Mouse (Mus musculus) E14TG2a.4 (cell line): ENCODE measurements around the gene Dram1.
A peak's percentile ranks its signal among the peaks of the same experiment; 100 is the strongest.

Experiments used
- H3K27me3 ChIP-seq: 2 replicates; pipeline ENCODE4 v1.6.1; 2014; ENCODE audit warnings: low read length, control low read depth; ENCODE audit not compliant: insufficient read depth
- H3K36me3 ChIP-seq: 2 replicates; pipeline ENCODE4 v1.6.1; 2014; ENCODE audit warnings: low read length, control low read depth; ENCODE audit not compliant: insufficient read depth
- H3K4me1 ChIP-seq: replicated peaks from 2 replicates; pipeline ENCODE4 v1.6.1; 2014; ENCODE audit warnings: low read depth, low read length, control low read depth
- H3K4me3 ChIP-seq: replicated peaks from 2 replicates; pipeline ENCODE4 v1.5.1; 2014; ENCODE audit warnings: mild to moderate bottlenecking, low read length
- H3K9me3 ChIP-seq: 2 replicates; pipeline ENCODE4 v1.6.1; 2014; ENCODE audit warnings: low read length, control low read depth
- CTCF ChIP-seq: conservative IDR thresholded peaks from 2 replicates; pipeline ENCODE4 v1.5.1; 2014; ENCODE audit warnings: low read length
- NANOG ChIP-seq: IDR thresholded peaks from 2 replicates; pipeline ENCODE4 v1.6.1; 2014; ENCODE audit warnings: borderline replicate concordance, low read length, mixed read lengths
- POU5F1 ChIP-seq: IDR thresholded peaks from 2 replicates; pipeline ENCODE4 v1.6.1; 2014; ENCODE audit warnings: low read length, borderline replicate concordance

Gene Dram1

GRCm38 (mm10) chr10:88371793-88372192, 7.1 kb downstream of the Dram1 start:
- TF ChIP-seq CTCF (peak; percentile 78), POU5F1 (no peak)
- H3K27me3 ChIP-seq, result peaks cover 5% of the 10 kb centered on the region; the same call in 1 of the 2 replicates
- H3K4me3 ChIP-seq, result no peak overlapping the region
- H3K36me3 ChIP-seq, result no peaks in the 10 kb centered on the region
- H3K9me3 ChIP-seq, result no peaks in the 10 kb centered on the region
- H3K4me1 ChIP-seq, result peaks cover 9% of the 10 kb centered on the region

- Histone ChIP-seq H3K27me3 (no peaks in the 10 kb centered on the region), H3K4me3 (no peak overlapping the region), H3K9me3 (no peaks in the 10 kb centered on the region), H3K36me3 (no peaks in the 10 kb centered on the region), H3K4me1 (no peaks in the 10 kb centered on the region)
- no peak for TF ChIP-seq NANOG
These were observed 9.6 kb downstream of the Dram1 start for GRCm38 (mm10) chr10:88369233-88369632.

GRCm38 (mm10) chr10:88364221-88364620, 14.7 kb downstream of the Dram1 start:
- TF ChIP-seq CTCF, result no peak
- no peak for TF ChIP-seq NANOG
- TF ChIP-seq POU5F1, result no peak
- H3K4me3 ChIP-seq, result no peak overlapping the region
- H3K9me3 ChIP-seq, result no peaks in the 10 kb centered on the region
- H3K36me3 ChIP-seq, result no peaks in the 10 kb centered on the region
- no peaks in the 10 kb centered on the region for H3K4me1 ChIP-seq
- peaks cover 8% of the 10 kb centered on the region for H3K27me3 ChIP-seq

- H3K36me3 ChIP-seq, result no peaks in the 10 kb centered on the region
- no peak overlapping the region for H3K4me3 ChIP-seq
- TF ChIP-seq POU5F1 (no peak), NANOG (no peak), CTCF (no peak)
- H3K9me3 ChIP-seq, result no peaks in the 10 kb centered on the region
- peaks cover 6% of the 10 kb centered on the region for H3K4me1 ChIP-seq
- peaks cover 27% of the 10 kb centered on the region for H3K27me3 ChIP-seq
These were observed 16.7 kb downstream of the Dram1 start for GRCm38 (mm10) chr10:88362218-88362617.

- Histone ChIP-seq H3K9me3 (no peaks in the 10 kb centered on the region), H3K4me3 (peak overlapping the region; percentile 78), H3K36me3 (no peaks in the 10 kb centered on the region), H3K27me3 (peaks cover 69% of the 10 kb centered on the region), H3K4me1 (peaks cover 22% of the 10 kb centered on the region)
- TF ChIP-seq CTCF, result no peak
- TF ChIP-seq NANOG, result no peak
- no peak for TF ChIP-seq POU5F1
These were observed 21.8 kb downstream of the Dram1 start for GRCm38 (mm10) chr10:88356983-88357559.

- no peak for TF ChIP-seq CTCF
- TF ChIP-seq NANOG, result no peak
- no peak for TF ChIP-seq POU5F1
- H3K36me3 ChIP-seq, result no peaks in the 10 kb centered on the region
- peaks cover 69% of the 10 kb centered on the region for H3K27me3 ChIP-seq
- H3K9me3 ChIP-seq, result no peaks in the 10 kb centered on the region
- peaks cover 28% of the 10 kb centered on the region for H3K4me1 ChIP-seq
- H3K4me3 ChIP-seq, result peak overlapping the region; percentile 78
These were observed 22.5 kb downstream of the Dram1 start for GRCm38 (mm10) chr10:88356114-88356982.

- TF ChIP-seq CTCF, result no peak
These were observed 24.3 kb downstream of the Dram1 start for GRCm38 (mm10) chr10:88354599-88354998.

GRCm38 (mm10) chr10:88352549-88352948, 26.3 kb downstream of the Dram1 start:
- H3K36me3 ChIP-seq, result no peaks in the 10 kb centered on the region
- TF ChIP-seq NANOG (no peak), CTCF (no peak), POU5F1 (no peak)
- H3K4me1 ChIP-seq, result peaks cover 50% of the 10 kb centered on the region
- no peak overlapping the region for H3K4me3 ChIP-seq
- H3K27me3 ChIP-seq, result peaks cover 48% of the 10 kb centered on the region
- H3K9me3 ChIP-seq, result no peaks in the 10 kb centered on the region

More at GRCm38 (mm10) chr10:88354599-88354998, 24.3 kb downstream of the Dram1 start:
- H3K4me3 ChIP-seq, result no peak overlapping the region
- peaks cover 63% of the 10 kb centered on the region for H3K27me3 ChIP-seq
- no peaks in the 10 kb centered on the region for H3K9me3 ChIP-seq
- H3K4me1 ChIP-seq, result peaks cover 41% of the 10 kb centered on the region
- no peaks in the 10 kb centered on the region for H3K36me3 ChIP-seq

- TF ChIP-seq POU5F1 (no peak), NANOG (no peak), CTCF (no peak)
These were observed 27.3 kb downstream of the Dram1 start for GRCm38 (mm10) chr10:88351411-88352103.

More at GRCm38 (mm10) chr10:88351411-88352103, 27.3 kb downstream of the Dram1 start:
- Histone ChIP-seq H3K9me3 (no peaks in the 10 kb centered on the region), H3K4me1 (peaks cover 50% of the 10 kb centered on the region), H3K4me3 (no peak overlapping the region), H3K36me3 (no peaks in the 10 kb centered on the region), H3K27me3 (peaks cover 43% of the 10 kb centered on the region)
